Mouse (Mus musculus) kidney, postnatal 0 days (tissue): ENCODE data around the gene Atp5h. TPM values are rescaled to one million over a fixed set of nuclear protein-coding genes. Genes with fewer than 3 reads are reported as not detected.

ENCODE experiments used
- ATAC-seq: fragments of 200-750 bp; cut with Nextera tagmentation; replicated peaks from 2 replicates; pipeline ENCODE4 v1.8.0; 2017; ENCODE audit warnings: low read depth, moderate number of reproducible peaks, moderate TSS enrichment, moderate library complexity; ENCODE audit not compliant: low FRiP score
- DNase-seq: peaks from one replicate; pipeline ENCODE4 v3.0.0-alpha.2; 2016; ENCODE audit warnings: low spot score
- H3K27ac ChIP-seq: fragments of 300-500 bp; sonication (generic); 2 replicates; pipeline ENCODE4 v1.5.1; 2014; ENCODE audit warnings: mild to moderate bottlenecking
- H3K27me3 ChIP-seq: fragments of 300-500 bp; sonication (generic); 2 replicates; pipeline ENCODE4 v1.6.1; 2014; ENCODE audit warnings: low read length, mixed read lengths; ENCODE audit not compliant: insufficient read depth
- H3K36me3 ChIP-seq: fragments of 300-500 bp; sonication (generic); 2 replicates; pipeline ENCODE4 v1.6.1; 2014; ENCODE audit warnings: low read length, mixed read lengths; ENCODE audit not compliant: insufficient read depth
- H3K4me1 ChIP-seq: fragments of 300-500 bp; sonication (generic); replicated peaks from 2 replicates; pipeline ENCODE4 v1.6.1; 2014; ENCODE audit warnings: antibody characterized with exemption, low read length, mixed read lengths; ENCODE audit not compliant: insufficient read depth
- H3K4me2 ChIP-seq: fragments of 300-500 bp; sonication (generic); 2 replicates; pipeline ENCODE4 v1.6.1; 2014; ENCODE audit warnings: mild to moderate bottlenecking, low read length, moderate library complexity, mixed read lengths
- H3K4me3 ChIP-seq: fragments of 300-500 bp; sonication (generic); replicated peaks from 2 replicates; pipeline ENCODE4 v1.5.1; 2014; ENCODE audit warnings: low read depth, low read length
- H3K9ac ChIP-seq: fragments of 300-500 bp; sonication (generic); 2 replicates; pipeline ENCODE4 v1.6.1; 2014; ENCODE audit warnings: low read depth, low read length
- H3K9me3 ChIP-seq: fragments of 300-500 bp; sonication (generic); replicated peaks from 2 replicates; pipeline ENCODE4 v1.6.1; 2016; ENCODE audit warnings: low read length, inconsistent platforms, mixed read lengths
- CTCF ChIP-seq: IDR thresholded peaks from 2 replicates; pipeline ENCODE4 v1.5.1; 2016; ENCODE audit warnings: antibody characterized with exemption, low read depth, mild to moderate bottlenecking, moderate library complexity
- WGBS: fragments of 180-500 bp; shearing (Covaris S2); extraction: QIAGEN DNeasy Blood & Tissue Kit; methylation state at CpG from one replicate; pipeline ENCODE4 v1.1.7; 2014; 5-methylcytosine and 5-hydroxymethylcytosine counted together
- polyA plus RNA-seq: library from polyadenylated mRNA; unstranded; fragments of >200 nt; fragmentation: Nextera tagmentation; extraction: Ambion mirVana; gene quantifications from 2 replicates; pipeline ENCODE4 v1.2.1, GENCODE M21; 2015

The Atp5h gene
- polyA plus RNA-seq, 1 experiment from 2014 or later: 1,578 TPM

DNA sequence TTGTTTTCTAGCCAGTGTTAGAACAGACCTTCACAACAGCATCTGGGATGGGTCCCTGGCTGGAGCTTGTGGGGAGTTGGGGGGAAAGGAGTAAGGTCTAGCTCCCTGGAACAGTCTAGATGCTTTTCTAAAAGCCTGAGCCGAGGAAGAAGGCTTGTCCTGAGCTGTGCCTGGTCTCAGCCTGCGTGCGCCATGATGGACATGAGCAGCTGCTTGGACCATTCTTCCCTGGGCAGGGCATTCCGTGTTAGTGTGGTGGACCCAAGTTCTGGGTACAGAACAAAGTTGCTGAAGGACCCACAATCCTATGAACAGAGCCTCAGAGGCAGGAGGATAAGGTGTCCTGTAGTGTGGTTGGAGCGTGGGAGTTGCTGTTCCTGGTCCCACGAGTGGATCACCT lies 10.8 kb upstream of the Atp5h start:
- Histone ChIP-seq H3K27me3 (no peaks in the 10 kb centered on the region), H3K27ac (no peak overlapping the region), H3K4me2 (no peak overlapping the region), H3K4me3 (no peak overlapping the region), H3K4me1 (no peaks in the 10 kb centered on the region; the same call in 1 of the 2 replicates), H3K9ac (no peak overlapping the region), H3K36me3 (peaks cover 46% of the 10 kb centered on the region), H3K9me3 (no peaks in the 10 kb centered on the region)
- no peak for DNase-seq
- WGBS: 91% methylated on average over 6 of the region's 6 CpGs
- ATAC-seq: no peak
- TF ChIP-seq CTCF: no peak

GRCm38 (mm10) chr11:115429307-115429706 lies 9.5 kb upstream of the Atp5h start:
- Histone ChIP-seq H3K27ac (no peak overlapping the region), H3K9ac (no peak overlapping the region), H3K9me3 (no peaks in the 10 kb centered on the region), H3K4me1 (no peaks in the 10 kb centered on the region), H3K36me3 (peaks cover 58% of the 10 kb centered on the region), H3K27me3 (no peaks in the 10 kb centered on the region), H3K4me3 (no peak overlapping the region), H3K4me2 (no peak overlapping the region)
- ATAC-seq (no peak), DNase-seq (no peak)
- WGBS: 79% methylated on average over 7 of the region's 7 CpGs
- no peak for TF ChIP-seq CTCF

DNA sequence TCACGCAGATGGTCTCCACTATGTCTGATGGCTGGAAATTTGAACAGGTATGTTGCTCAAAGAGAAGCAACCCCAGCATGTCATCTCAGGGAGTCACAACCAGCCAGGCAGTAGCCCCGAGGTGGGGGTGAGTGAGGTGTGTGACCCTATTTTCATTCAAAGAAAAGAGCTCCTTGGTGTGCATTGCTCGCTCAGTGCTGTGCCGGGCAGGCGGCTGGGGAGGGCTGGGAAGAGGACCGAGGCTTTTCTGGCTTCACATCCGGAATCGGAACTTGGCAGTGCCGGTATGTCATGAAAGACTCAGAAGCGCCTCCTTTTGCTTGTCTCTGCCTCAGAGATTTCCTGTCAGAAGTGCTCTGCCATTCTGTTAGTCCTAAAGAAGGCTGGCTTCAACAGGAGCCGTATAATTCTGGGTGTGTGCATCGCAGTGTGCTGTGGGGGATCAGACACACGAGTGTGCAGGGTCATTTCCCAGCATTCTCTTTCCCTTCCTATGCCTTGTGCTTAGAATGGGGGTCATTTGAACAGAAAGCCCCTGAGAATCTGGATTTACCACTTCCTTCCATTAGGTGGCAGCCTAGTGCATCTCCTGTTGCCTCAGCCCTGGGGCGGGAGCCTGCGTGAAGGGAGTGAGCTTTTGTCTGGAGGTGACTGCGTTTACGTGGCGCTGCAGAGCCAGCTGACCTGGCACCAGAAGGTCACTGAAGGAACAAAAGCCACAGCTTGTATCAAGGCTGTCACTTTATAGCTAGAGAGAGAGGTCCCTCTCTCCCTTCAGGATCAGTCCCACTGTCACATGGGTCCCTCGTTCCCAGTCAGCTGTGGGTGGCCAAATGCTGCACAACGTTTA lies 7.9 kb upstream of the Atp5h start:
- TF ChIP-seq CTCF: peak; percentile 90
- Histone ChIP-seq H3K36me3 (peaks cover 61% of the 10 kb centered on the region), H3K9ac (no peak overlapping the region), H3K9me3 (no peaks in the 10 kb centered on the region), H3K4me2 (no peak overlapping the region), H3K4me1 (no peaks in the 10 kb centered on the region), H3K4me3 (no peak overlapping the region), H3K27me3 (no peaks in the 10 kb centered on the region), H3K27ac (peak overlapping the region; percentile 54; the same call in 1 of the 2 replicates)
- WGBS: 35% methylated on average over 20 of the region's 20 CpGs
- DNase-seq (peak; percentile 91), ATAC-seq (peak; percentile 29; the same call in 1 of the 2 replicates)

- no peak for DNase-seq
- no peak for ATAC-seq
- TF ChIP-seq CTCF: no peak
- Histone ChIP-seq H3K27me3 (no peaks in the 10 kb centered on the region), H3K36me3 (peaks cover 45% of the 10 kb centered on the region), H3K4me1 (peaks cover 8% of the 10 kb centered on the region; the same call in 1 of the 2 replicates), H3K9me3 (no peaks in the 10 kb centered on the region), H3K4me3 (no peak overlapping the region), H3K4me2 (no peak overlapping the region), H3K9ac (no peak overlapping the region), H3K27ac (no peak overlapping the region)
- 81% methylated on average over 6 of the region's 6 CpGs for WGBS
Observed at GRCm38 (mm10) chr11:115425671-115426070, 5.9 kb upstream of the Atp5h start.

DNA sequence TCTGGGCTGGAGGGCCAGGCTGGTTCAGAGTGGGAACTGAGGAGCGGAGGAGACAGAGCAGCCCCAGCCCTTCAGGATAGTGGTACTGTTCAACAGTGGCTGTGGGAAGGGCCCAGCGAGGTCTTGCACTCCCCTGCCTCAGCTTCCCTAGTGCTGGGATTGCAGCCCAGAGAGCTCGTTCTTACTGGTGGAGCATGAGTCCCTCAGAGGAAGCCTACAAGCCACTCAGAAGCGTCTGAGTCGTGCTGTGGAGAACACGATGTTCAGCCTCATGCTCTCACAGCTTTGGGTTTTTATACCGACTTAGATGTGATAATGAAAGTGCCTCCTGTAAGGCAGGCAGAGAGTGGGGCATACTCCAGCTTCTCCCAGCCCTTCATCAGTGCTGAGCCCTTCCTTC lies 4.9 kb upstream of the Atp5h start:
- DNase-seq (no peak), ATAC-seq (no peak)
- no peak overlapping the region for H3K27ac ChIP-seq
- TF ChIP-seq CTCF: no peak
- peaks cover 8% of the 10 kb centered on the region; the same call in 1 of the 2 replicates for H3K4me1 ChIP-seq
- no peak overlapping the region for H3K9ac ChIP-seq
- no peaks in the 10 kb centered on the region for H3K27me3 ChIP-seq
- H3K4me3 ChIP-seq: no peak overlapping the region
- H3K9me3 ChIP-seq: no peaks in the 10 kb centered on the region
- 83% methylated on average over 7 of the region's 7 CpGs for WGBS
- no peak overlapping the region for H3K4me2 ChIP-seq
- peaks cover 35% of the 10 kb centered on the region for H3K36me3 ChIP-seq

DNA sequence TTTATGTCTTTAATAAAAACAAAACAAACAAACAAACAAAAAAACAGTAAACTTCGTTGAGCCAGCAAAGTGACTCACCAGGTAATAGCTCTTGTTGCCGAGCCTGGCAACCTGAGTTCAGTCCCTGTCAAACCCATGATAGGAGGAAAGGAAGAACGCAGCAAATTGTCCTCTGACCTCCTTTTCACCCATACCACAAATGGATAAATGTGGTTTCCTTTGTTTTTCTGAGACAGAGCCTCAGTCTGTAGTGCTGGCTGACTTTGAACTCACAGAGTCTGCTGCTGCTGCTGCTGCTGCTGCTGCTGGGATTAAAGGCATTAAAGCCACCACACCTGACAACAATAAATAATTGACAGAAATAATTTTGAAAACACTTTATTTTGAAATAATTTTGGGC lies 3.3 kb upstream of the Atp5h start:
- ATAC-seq (no peak), DNase-seq (no peak)
- no peak for TF ChIP-seq CTCF
- Histone ChIP-seq H3K9ac (no peak overlapping the region), H3K4me3 (no peak overlapping the region), H3K4me1 (peaks cover 13% of the 10 kb centered on the region; the same call in 1 of the 2 replicates), H3K4me2 (no peak overlapping the region), H3K27ac (no peak overlapping the region), H3K27me3 (no peaks in the 10 kb centered on the region), H3K9me3 (no peaks in the 10 kb centered on the region), H3K36me3 (peaks cover 23% of the 10 kb centered on the region; the same call in 1 of the 2 replicates)
- WGBS: 83% methylated on average over 3 of the region's 3 CpGs
